Mouse (Mus musculus) lung, postnatal 0 days (tissue): ENCODE data around the gene Synj1.

Source experiments
- CTCF ChIP-seq: IDR thresholded peaks from 2 replicates; pipeline ENCODE4 v1.5.1; 2016; ENCODE audit warnings: antibody characterized with exemption, mild to moderate bottlenecking
- EP300 ChIP-seq: IDR thresholded peaks from 2 replicates; pipeline ENCODE4 v1.6.1; 2016; ENCODE audit warnings: antibody characterized with exemption, mild to moderate bottlenecking, control low read depth

- TF ChIP-seq CTCF (no peak), EP300 (no peak)
Observed at GRCm38 (mm10) chr16:90955494-90955893, 55.6 kb downstream of the Synj1 start.
